Mouse (Mus musculus): ENCODE results near the gene Parp6. TPM values are rescaled to one million over a fixed set of nuclear protein-coding genes. Genes with fewer than 3 reads are reported as not detected.
A peak's percentile ranks its signal among the peaks of the same experiment; 100 is the strongest.

Parp6 gene
- polyA plus RNA-seq, 1 experiment, result 202 TPM

DNA sequence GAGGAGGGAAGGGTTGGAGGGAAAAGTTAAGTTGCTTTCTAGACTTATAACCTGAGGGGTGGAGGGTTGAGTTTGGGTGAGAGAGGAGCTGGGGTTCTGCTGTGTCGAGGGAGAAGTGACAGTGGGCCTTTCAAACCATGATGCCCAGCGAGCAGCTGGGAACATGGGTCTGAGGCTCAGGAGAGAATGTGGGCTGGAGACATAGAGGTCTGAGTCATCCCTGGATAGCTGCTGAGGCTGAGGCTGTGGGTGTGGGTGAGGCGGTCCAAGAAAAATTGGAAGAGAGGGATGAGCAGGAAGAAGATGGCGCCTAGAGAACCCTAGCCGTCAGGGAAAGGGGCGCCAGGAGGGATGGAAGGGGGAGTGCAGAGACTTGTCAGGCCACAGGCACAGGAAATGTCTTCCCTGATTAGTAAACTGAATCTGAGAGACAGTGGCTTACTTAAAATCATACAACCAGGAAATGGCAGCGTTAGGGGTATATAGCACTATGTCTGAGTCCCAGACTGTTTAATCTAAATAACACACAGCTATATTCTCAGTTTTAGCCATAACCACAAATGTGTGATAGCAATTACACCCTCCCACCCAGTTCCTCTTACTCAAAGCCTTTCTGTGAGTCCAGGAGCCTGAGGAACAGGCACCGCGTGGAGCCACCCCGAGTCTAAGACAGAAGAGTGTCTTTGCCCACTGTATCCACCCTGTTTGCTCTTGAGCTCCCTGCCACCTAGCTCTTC, 27.2 kb upstream of the Parp6 start:
- Histone ChIP-seq H3K4me3 (ENCODE audit: insufficient read depth, low read length) (no peak overlapping the region), H3K4me1 (ENCODE audit: control insufficient read depth, insufficient read depth, low read length) (peaks cover 4% of the 10 kb centered on the region), H3K27ac (ENCODE audit: insufficient read depth, low read length) (peak overlapping the region; percentile 41; the same call in 1 of the 2 replicates)
- TF ChIP-seq CTCF (IDR thresholded peaks at IDR 0.05; ENCODE audit: extremely low read depth, insufficient read depth, low read length) (no peak), POLR2A (IDR thresholded peaks at IDR 0.05; ENCODE audit: extremely low read depth, insufficient read depth, low read length) (peak; percentile 57; the same call in 1 of the 2 replicates)

- no peak overlapping the region for H3K27ac ChIP-seq (ENCODE audit: insufficient read depth, low read length)
- TF ChIP-seq CTCF (IDR thresholded peaks at IDR 0.05; ENCODE audit: extremely low read depth, insufficient read depth, low read length) (no peak), POLR2A (IDR thresholded peaks at IDR 0.05; ENCODE audit: extremely low read depth, insufficient read depth, low read length) (no peak)
- no peak overlapping the region for H3K4me3 ChIP-seq (ENCODE audit: insufficient read depth, low read length)
- H3K4me1 ChIP-seq (ENCODE audit: control insufficient read depth, insufficient read depth, low read length), result no peaks in the 10 kb centered on the region
Measured at GRCm38 (mm10) chr9:59601661-59602060, 15.4 kb upstream of the Parp6 start.

- H3K27ac ChIP-seq (ENCODE audit: insufficient read depth, low read length), result no peak overlapping the region
- no peaks in the 10 kb centered on the region for H3K4me1 ChIP-seq (ENCODE audit: control insufficient read depth, insufficient read depth, low read length)
- no peak overlapping the region for H3K4me3 ChIP-seq (ENCODE audit: insufficient read depth, low read length)
- TF ChIP-seq CTCF (IDR thresholded peaks at IDR 0.05; ENCODE audit: extremely low read depth, insufficient read depth, low read length) (no peak), POLR2A (IDR thresholded peaks at IDR 0.05; ENCODE audit: extremely low read depth, insufficient read depth, low read length) (no peak)
Measured at GRCm38 (mm10) chr9:59605967-59606366, 11.1 kb upstream of the Parp6 start.

- no peak for TF ChIP-seq CTCF (IDR thresholded peaks at IDR 0.05; ENCODE audit: extremely low read depth, insufficient read depth, low read length)
- Histone ChIP-seq H3K4me1 (ENCODE audit: control insufficient read depth, insufficient read depth, low read length) (no peaks in the 10 kb centered on the region), H3K27ac (ENCODE audit: insufficient read depth, low read length) (no peak overlapping the region), H3K4me3 (ENCODE audit: insufficient read depth, low read length) (no peak overlapping the region)
Measured at GRCm38 (mm10) chr9:59610950-59611349, 6.1 kb upstream of the Parp6 start.

DNA sequence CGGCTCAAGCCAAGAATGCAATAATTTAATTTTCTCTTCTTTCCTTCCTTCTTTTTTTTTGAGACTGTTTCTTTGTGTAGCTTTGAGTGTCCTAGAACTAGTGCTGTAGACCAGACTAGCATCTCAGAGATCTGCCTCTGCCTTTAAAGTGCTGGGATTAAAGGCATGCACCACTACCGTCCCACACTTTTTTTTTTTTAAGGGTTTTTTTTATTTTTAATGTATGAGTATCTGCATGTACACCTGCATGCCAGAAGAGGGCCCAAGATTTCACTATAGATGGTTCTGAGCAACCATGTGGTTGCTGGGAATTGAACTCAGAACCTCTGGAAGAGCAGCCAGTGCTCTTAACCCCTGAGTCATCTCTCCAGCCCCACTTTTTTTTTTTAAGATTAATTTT, 1.3 kb upstream of the Parp6 start:
- Histone ChIP-seq H3K4me1 (ENCODE audit: control insufficient read depth, insufficient read depth, low read length) (peaks cover 2% of the 10 kb centered on the region; the same call in 1 of the 2 replicates), H3K27ac (ENCODE audit: insufficient read depth, low read length) (no peak overlapping the region), H3K4me3 (ENCODE audit: insufficient read depth, low read length) (no peak overlapping the region)
- no peak for TF ChIP-seq POLR2A (IDR thresholded peaks at IDR 0.05; ENCODE audit: extremely low read depth, insufficient read depth, low read length)
- no peak for TF ChIP-seq CTCF (IDR thresholded peaks at IDR 0.05; ENCODE audit: extremely low read depth, insufficient read depth, low read length)

DNA sequence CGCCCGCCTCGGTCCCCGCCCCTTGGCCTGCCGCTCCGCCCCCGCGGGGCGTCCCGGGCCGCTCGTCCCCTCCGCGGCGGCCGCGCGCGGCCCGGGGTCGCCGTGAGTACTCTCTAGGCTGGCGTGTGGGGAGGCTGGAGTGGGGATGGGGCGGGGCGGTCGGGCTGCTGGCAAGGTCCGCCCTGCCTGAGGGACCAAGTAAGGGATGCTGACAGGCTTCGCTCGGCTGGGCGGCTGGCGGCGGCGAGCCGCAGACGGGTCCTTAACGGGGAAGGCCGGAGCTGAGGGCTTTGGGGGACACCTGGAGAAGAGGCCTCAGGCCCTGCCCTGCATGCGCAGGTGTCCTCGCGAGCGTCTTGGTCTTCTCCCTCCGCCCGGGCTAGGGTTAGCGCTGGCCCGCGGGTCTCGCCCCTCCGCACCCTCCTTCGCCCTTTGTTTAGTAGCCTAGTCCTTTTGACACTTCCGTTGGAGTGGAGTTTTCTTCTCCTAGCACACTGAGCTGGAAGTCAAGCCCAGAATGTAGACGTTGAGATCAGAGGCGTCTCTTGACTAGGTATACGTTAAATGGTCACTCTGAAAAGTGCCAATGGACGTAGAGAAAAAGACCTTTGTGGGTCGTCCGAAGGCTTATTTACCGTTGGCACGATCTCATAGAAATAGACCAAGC, 356 bp downstream of the Parp6 start:
- TF ChIP-seq POLR2A (IDR thresholded peaks at IDR 0.05; ENCODE audit: extremely low read depth, insufficient read depth, low read length), result no peak
- TF ChIP-seq CTCF (IDR thresholded peaks at IDR 0.05; ENCODE audit: extremely low read depth, insufficient read depth, low read length), result no peak
- H3K27ac ChIP-seq (ENCODE audit: insufficient read depth, low read length), result peak overlapping the region; percentile 31
- peak overlapping the region; percentile 93 for H3K4me3 ChIP-seq (ENCODE audit: insufficient read depth, low read length)
- peaks cover 2% of the 10 kb centered on the region; the same call in 1 of the 2 replicates for H3K4me1 ChIP-seq (ENCODE audit: control insufficient read depth, insufficient read depth, low read length)

GRCm38 (mm10) chr9:59638372-59638771, 21.3 kb downstream of the Parp6 start:
- TF ChIP-seq CTCF (IDR thresholded peaks at IDR 0.05; ENCODE audit: extremely low read depth, insufficient read depth, low read length), result no peak
- TF ChIP-seq POLR2A (IDR thresholded peaks at IDR 0.05; ENCODE audit: extremely low read depth, insufficient read depth, low read length), result no peak
- Histone ChIP-seq H3K27ac (ENCODE audit: insufficient read depth, low read length) (no peak overlapping the region), H3K4me1 (ENCODE audit: control insufficient read depth, insufficient read depth, low read length) (no peaks in the 10 kb centered on the region), H3K4me3 (ENCODE audit: insufficient read depth, low read length) (no peak overlapping the region)

- Histone ChIP-seq H3K4me1 (ENCODE audit: control insufficient read depth, insufficient read depth, low read length) (no peaks in the 10 kb centered on the region), H3K27ac (ENCODE audit: insufficient read depth, low read length) (no peak overlapping the region), H3K4me3 (ENCODE audit: insufficient read depth, low read length) (no peak overlapping the region)
- TF ChIP-seq POLR2A (IDR thresholded peaks at IDR 0.05; ENCODE audit: extremely low read depth, insufficient read depth, low read length) (no peak), CTCF (IDR thresholded peaks at IDR 0.05; ENCODE audit: extremely low read depth, insufficient read depth, low read length) (no peak)
Measured at GRCm38 (mm10) chr9:59639936-59640335, 22.9 kb downstream of the Parp6 start.

- H3K27ac ChIP-seq (ENCODE audit: insufficient read depth, low read length), result no peak overlapping the region
- no peaks in the 10 kb centered on the region for H3K4me1 ChIP-seq (ENCODE audit: control insufficient read depth, insufficient read depth, low read length)
- TF ChIP-seq CTCF (IDR thresholded peaks at IDR 0.05; ENCODE audit: extremely low read depth, insufficient read depth, low read length), result no peak
- no peak for TF ChIP-seq POLR2A (IDR thresholded peaks at IDR 0.05; ENCODE audit: extremely low read depth, insufficient read depth, low read length)
- H3K4me3 ChIP-seq (ENCODE audit: insufficient read depth, low read length), result no peak overlapping the region
Measured at GRCm38 (mm10) chr9:59641320-59641719, 24.2 kb downstream of the Parp6 start.

GRCm38 (mm10) chr9:59649911-59650310, 32.8 kb downstream of the Parp6 start:
- H3K4me1 ChIP-seq (ENCODE audit: control insufficient read depth, insufficient read depth, low read length), result no peaks in the 10 kb centered on the region; the same call in 1 of the 2 replicates
- H3K4me3 ChIP-seq (ENCODE audit: insufficient read depth, low read length), result no peak overlapping the region
- H3K27ac ChIP-seq (ENCODE audit: insufficient read depth, low read length), result no peak overlapping the region
- TF ChIP-seq POLR2A (IDR thresholded peaks at IDR 0.05; ENCODE audit: extremely low read depth, insufficient read depth, low read length) (no peak), CTCF (IDR thresholded peaks at IDR 0.05; ENCODE audit: extremely low read depth, insufficient read depth, low read length) (no peak)
